Mouse (Mus musculus) lung, postnatal 4 days (tissue): ENCODE measurements around the gene Zfyve28.
A peak's percentile ranks its signal among the peaks of the same experiment; 100 is the strongest.

Experiments
- DNase-seq, 2 experiments: peaks; one replicate each; pipeline ENCODE4 v3.0.0; 2021

Gene Zfyve28

GRCm38 (mm10) chr5:34286516-34286915 is 1.7 kb downstream of the Zfyve28 start:
- no peak for DNase-seq

- DNase-seq: no peak
These were observed 3.0 kb downstream of the Zfyve28 start for GRCm38 (mm10) chr5:34285285-34285684.

- DNase-seq: no peak
These were observed 4.0 kb downstream of the Zfyve28 start for GRCm38 (mm10) chr5:34284156-34284750.

- no peak for DNase-seq
These were observed 4.9 kb downstream of the Zfyve28 start for GRCm38 (mm10) chr5:34283355-34283754.

- DNase-seq: no peak
These were observed 7.3 kb downstream of the Zfyve28 start for GRCm38 (mm10) chr5:34280976-34281375.

GRCm38 (mm10) chr5:34279214-34279613 is 9.0 kb downstream of the Zfyve28 start:
- DNase-seq: no peak

- DNase-seq: no peak
These were observed 10.2 kb downstream of the Zfyve28 start for GRCm38 (mm10) chr5:34278058-34278457.

- no peak for DNase-seq
These were observed 11.5 kb downstream of the Zfyve28 start for GRCm38 (mm10) chr5:34276746-34277145.

- no peak for DNase-seq
These were observed 12.1 kb downstream of the Zfyve28 start for GRCm38 (mm10) chr5:34276191-34276590.

- no peak for DNase-seq
These were observed 13.5 kb downstream of the Zfyve28 start for GRCm38 (mm10) chr5:34274676-34275293.

- DNase-seq: peak in 1 of 2 experiments; percentile 18
These were observed 14.0 kb downstream of the Zfyve28 start for GRCm38 (mm10) chr5:34274268-34274667.

GRCm38 (mm10) chr5:34273251-34273681 is 15.0 kb downstream of the Zfyve28 start:
- DNase-seq: no peak

GRCm38 (mm10) chr5:34271743-34272142 is 16.5 kb downstream of the Zfyve28 start:
- peak; percentile 22 to 57 for DNase-seq

- DNase-seq: no peak
These were observed 18.3 kb downstream of the Zfyve28 start for GRCm38 (mm10) chr5:34269921-34270465.

GRCm38 (mm10) chr5:34269197-34269920 is 18.9 kb downstream of the Zfyve28 start:
- DNase-seq: no peak

- no peak for DNase-seq
These were observed 22.2 kb downstream of the Zfyve28 start for GRCm38 (mm10) chr5:34266065-34266464.

GRCm38 (mm10) chr5:34259172-34259816 is 29.0 kb downstream of the Zfyve28 start:
- DNase-seq: no peak

GRCm38 (mm10) chr5:34255189-34255588 is 33.1 kb downstream of the Zfyve28 start:
- DNase-seq: no peak

GRCm38 (mm10) chr5:34254309-34254708 is 33.9 kb downstream of the Zfyve28 start:
- no peak for DNase-seq

- DNase-seq: no peak
These were observed 35.2 kb downstream of the Zfyve28 start for GRCm38 (mm10) chr5:34252967-34253519.

- DNase-seq: peak; percentile 40 to 46
These were observed 35.8 kb downstream of the Zfyve28 start for GRCm38 (mm10) chr5:34252307-34252966.

- no peak for DNase-seq
These were observed 36.5 kb downstream of the Zfyve28 start for GRCm38 (mm10) chr5:34251794-34252193.
